Mouse (Mus musculus): ENCODE data around the gene Scgb1b15.
"Not testable (repeated sequence)": the region's sequence is repeated elsewhere in the genome, so short reads cannot be mapped to it uniquely, and the experiment has no call there.

Gene Scgb1b15

GRCm38 (mm10) chr7:32836254-32836653, at the start of gene Scgb1b15:
Gene Scgb1b15 (plus strand): TSS chr7:32836554.
- DNase-seq (ENCODE audit: low read depth) = not testable (repeated sequence)

GRCm38 (mm10) chr7:32829562-32829961, 6.8 kb upstream of the Scgb1b15 start, which contains the start of gene Scgb2b15:
Gene Scgb2b15 (minus strand): TSS chr7:32829662.
- not testable (repeated sequence) for DNase-seq (ENCODE audit: low read depth)
